Mouse (Mus musculus): ENCODE results near the gene Actg1.
A peak's percentile ranks its signal among the peaks of the same experiment; 100 is the strongest.

Gene Actg1

GRCm38 (mm10) chr11:120310813-120311312 is 37.5 kb downstream of the Actg1 start:
- DNase-seq (ENCODE audit: low spot score in 2 of 2) = peak; percentile 98

- DNase-seq (ENCODE audit: low spot score in 2 of 2) = peak; percentile 23 to 25
Observed at GRCm38 (mm10) chr11:120308441-120309320, 39.7 kb downstream of the Actg1 start.

- DNase-seq (ENCODE audit: low spot score in 2 of 2) = peak; percentile 96 to 98
Observed at GRCm38 (mm10) chr11:120307566-120308430, 40.5 kb downstream of the Actg1 start.

- peak in 1 of 2 experiments; percentile 44 for DNase-seq (ENCODE audit: low spot score in 2 of 2)
Observed at GRCm38 (mm10) chr11:120307132-120307413, 41.3 kb downstream of the Actg1 start.

- DNase-seq (ENCODE audit: low spot score in 2 of 2) = peak; percentile 20 to 34
Observed at GRCm38 (mm10) chr11:120306366-120307131, 41.8 kb downstream of the Actg1 start.

- peak in 1 of 2 experiments; percentile 38 for DNase-seq (ENCODE audit: low spot score in 2 of 2)
Observed at GRCm38 (mm10) chr11:120305535-120306365, 42.6 kb downstream of the Actg1 start.

- DNase-seq (ENCODE audit: low spot score in 2 of 2) = peak; percentile 93 to 95
Observed at GRCm38 (mm10) chr11:120304886-120305534, 43.3 kb downstream of the Actg1 start.

GRCm38 (mm10) chr11:120304350-120304694 is 44.0 kb downstream of the Actg1 start:
- no peak for DNase-seq (ENCODE audit: low spot score in 2 of 2)

- no peak for DNase-seq (ENCODE audit: low spot score in 2 of 2)
Observed at GRCm38 (mm10) chr11:120303559-120304349, 44.6 kb downstream of the Actg1 start.

GRCm38 (mm10) chr11:120303119-120303518 is 45.2 kb downstream of the Actg1 start:
- no peak for DNase-seq (ENCODE audit: low spot score in 2 of 2)

- no peak for DNase-seq (ENCODE audit: low spot score in 2 of 2)
Observed at GRCm38 (mm10) chr11:120299484-120299883, 48.9 kb downstream of the Actg1 start.

- DNase-seq (ENCODE audit: low spot score in 2 of 2) = no peak
Observed at GRCm38 (mm10) chr11:120298441-120299141, 49.8 kb downstream of the Actg1 start.

GRCm38 (mm10) chr11:120297767-120298166 is 50.6 kb downstream of the Actg1 start:
- DNase-seq (ENCODE audit: low spot score in 2 of 2) = no peak

- DNase-seq (ENCODE audit: low spot score in 2 of 2) = no peak
Observed at GRCm38 (mm10) chr11:120296305-120297144, 51.8 kb downstream of the Actg1 start.
